8 mouse cellular contexts compared by ENCODE assay signal in the genomic region with DNA sequence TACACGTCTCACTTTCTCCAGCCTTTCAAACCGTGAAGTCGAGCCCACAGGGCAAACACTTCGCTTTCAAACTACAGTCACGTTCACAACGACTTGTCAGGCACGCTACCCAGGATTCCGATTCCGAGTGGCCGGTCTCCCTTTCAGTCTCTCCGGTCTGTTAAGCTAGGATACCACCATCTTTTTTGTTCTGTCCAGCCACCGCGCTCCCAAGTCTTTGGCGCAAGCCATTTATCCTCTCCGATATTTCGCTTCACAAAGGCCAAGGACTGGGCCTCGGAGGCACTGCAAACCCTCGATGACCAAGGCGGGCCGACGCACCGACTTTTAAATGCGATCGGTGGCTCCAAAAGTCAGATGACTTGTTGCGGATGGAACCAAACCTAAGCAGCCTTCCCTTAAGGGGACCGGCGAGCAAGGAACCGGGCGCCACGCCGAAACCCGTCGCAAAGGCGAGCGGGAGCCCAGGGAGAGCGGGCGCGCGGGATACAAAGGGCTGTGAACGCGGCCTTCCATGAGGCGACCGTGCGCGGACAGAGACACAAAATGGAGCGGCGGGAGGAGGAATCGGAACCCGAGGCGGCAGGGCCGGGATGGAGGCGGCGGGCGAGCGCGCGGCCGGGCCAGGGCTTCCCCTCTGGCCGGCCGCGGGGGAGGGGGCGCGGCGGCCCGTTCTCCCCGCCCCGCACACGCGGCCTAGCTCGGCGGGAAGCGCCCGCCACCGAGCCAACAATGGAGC. TPM values are rescaled to one million over a fixed set of nuclear protein-coding genes. Genes with fewer than 3 reads are reported as not detected.
DNase-seq lines count a peak whose midpoint lies in the region; ATAC-seq and TF ChIP-seq lines count a peak whose summit lies in the region.

No protein-coding gene starts in this region.

- H3K4me2 ChIP-seq in heart, embryonic 13.5 days, result peak overlapping the region; percentile 74
- H3K4me2 ChIP-seq in kidney, postnatal 0 days (ENCODE audit: low read length), result peak overlapping the region; percentile 52
- peak overlapping the region; percentile 85 for H3K4me2 ChIP-seq in liver, embryonic 13.5 days

- H3K27me3 ChIP-seq in heart, embryonic 13.5 days (replicated peaks), result no peaks in the 10 kb centered on the region
- no peaks in the 10 kb centered on the region for H3K27me3 ChIP-seq in kidney, postnatal 0 days (ENCODE audit: insufficient read depth, low read length)
- no peaks in the 10 kb centered on the region for H3K27me3 ChIP-seq in liver, embryonic 13.5 days
- no peaks in the 10 kb centered on the region for H3K27me3 ChIP-seq in splenic B cell, adult 2 months (ENCODE audit: control insufficient read depth, insufficient read depth, low read length, poor library complexity, severe bottlenecking)

- no peak for TF ChIP-seq POLR2A in bone marrow macrophage, adult 2 months (IDR thresholded peaks at IDR 0.05; ENCODE audit: borderline replicate concordance, low read depth, low read length)

- peaks cover 6% of the 10 kb centered on the region for H3K4me1 ChIP-seq in bone marrow macrophage, adult 2 months (ENCODE audit: control insufficient read depth, insufficient read depth, low read length)
- H3K4me1 ChIP-seq in heart, embryonic 13.5 days, result peaks cover 18% of the 10 kb centered on the region
- peaks cover 10% of the 10 kb centered on the region; the same call in 1 of the 2 replicates for H3K4me1 ChIP-seq in kidney, postnatal 0 days (replicated peaks; ENCODE audit: insufficient read depth, low read length)
- peaks cover 37% of the 10 kb centered on the region for H3K4me1 ChIP-seq in liver, embryonic 13.5 days (replicated peaks)

- peak overlapping the region; percentile 93 for H3K4me3 ChIP-seq in bone marrow macrophage, adult 2 months (ENCODE audit: insufficient read depth, low read length)
- peak overlapping the region; percentile 98 for H3K4me3 ChIP-seq in heart, embryonic 13.5 days
- peak overlapping the region; percentile 98 for H3K4me3 ChIP-seq in kidney, postnatal 0 days (replicated peaks; ENCODE audit: low read depth, low read length)
- peak overlapping the region; percentile 98 for H3K4me3 ChIP-seq in liver, embryonic 13.5 days (replicated peaks)

- H3K36me3 ChIP-seq in heart, embryonic 13.5 days, result no peaks in the 10 kb centered on the region
- H3K36me3 ChIP-seq in kidney, postnatal 0 days (ENCODE audit: insufficient read depth, low read length), result no peaks in the 10 kb centered on the region
- H3K36me3 ChIP-seq in liver, embryonic 13.5 days, result no peaks in the 10 kb centered on the region
- H3K36me3 ChIP-seq in splenic B cell, adult 2 months (ENCODE audit: control insufficient read depth, insufficient read depth, low read length, poor library complexity, severe bottlenecking), result no peaks in the 10 kb centered on the region

- under 1% methylated on average over 72 of the region's 74 CpGs for WGBS in heart, embryonic 13.5 days
- WGBS in kidney, postnatal 0 days, result under 1% methylated on average over 71 of the region's 74 CpGs
- under 1% methylated on average over 71 of the region's 74 CpGs for WGBS in liver, embryonic 13.5 days (ENCODE audit: insufficient replicate concordance)

- peak overlapping the region; percentile 100 for H3K9ac ChIP-seq in heart, embryonic 13.5 days
- H3K9ac ChIP-seq in kidney, postnatal 0 days (ENCODE audit: low read depth, low read length), result peak overlapping the region; percentile 99
- H3K9ac ChIP-seq in liver, embryonic 13.5 days, result peak overlapping the region; percentile 97

- DNase-seq in CD4-positive, CD25-positive, alpha-beta regulatory T cell, adult 2 months (ENCODE audit: low read depth, low spot score), result peak; percentile 56
- DNase-seq in kidney, postnatal 0 days (ENCODE audit: low spot score), result peak; percentile 67
- peak; percentile 31 for DNase-seq in liver, embryonic 13.5 days
- DNase-seq in naive thymus-derived CD4-positive, alpha-beta T cell, adult 2 months (ENCODE audit: low read depth), result peak; percentile 64
- DNase-seq in splenic B cell, adult 2 months (ENCODE audit: low read depth, low spot score), result peak; percentile 48

- H3K27ac ChIP-seq in bone marrow macrophage, adult 2 months (ENCODE audit: insufficient read depth, low read depth, low read length), result peak overlapping the region; percentile 83
- H3K27ac ChIP-seq in heart, embryonic 13.5 days (replicated peaks), result peak overlapping the region; percentile 96
- H3K27ac ChIP-seq in kidney, postnatal 0 days, result peak overlapping the region; percentile 98
- peak overlapping the region; percentile 89 for H3K27ac ChIP-seq in liver, embryonic 13.5 days

- peak; percentile 64 for ATAC-seq in erythroblast, adult 5-6 weeks (replicated peaks; ENCODE audit: low FRiP score, poor library complexity, severe bottlenecking)
- ATAC-seq in heart, embryonic 13.5 days (ENCODE audit: extremely low read depth, insufficient number of reproducible peaks, low FRiP score, low TSS enrichment), result peak; percentile 67
- peak; percentile 52 for ATAC-seq in kidney, postnatal 0 days (replicated peaks; ENCODE audit: low FRiP score, low read depth)
- ATAC-seq in liver, embryonic 13.5 days (ENCODE audit: low read depth), result peak; percentile 75

- TF ChIP-seq CTCF in bone marrow macrophage, adult 2 months (IDR thresholded peaks at IDR 0.05; ENCODE audit: low read depth, low read length), result no peak
- no peak for TF ChIP-seq CTCF in kidney, postnatal 0 days (IDR thresholded peaks at IDR 0.05; ENCODE audit: low read depth)

- H3K9me3 ChIP-seq in heart, embryonic 13.5 days, result no peaks in the 10 kb centered on the region
- H3K9me3 ChIP-seq in kidney, postnatal 0 days (replicated peaks; ENCODE audit: low read length), result no peaks in the 10 kb centered on the region
- H3K9me3 ChIP-seq in liver, embryonic 13.5 days (replicated peaks), result no peaks in the 10 kb centered on the region

RNA-seq across cellular contexts. Expression of gene Cpsf6, which starts 3.8 kb away (rescaled TPM):
- polyA plus RNA-seq in bone marrow macrophage, adult 2 months (2012; ENCODE audit: insufficient read depth, insufficient read length, missing spikeins), result 57.9 and 60.2 TPM in 2 replicates
- total RNA-seq in erythroblast, adult 5-6 weeks (2015; ENCODE audit: low replicate concordance), result 37.6 and 47.7 TPM in 2 replicates
- total RNA-seq in erythroblast, adult 5-6 weeks (2017; ENCODE audit: low replicate concordance), result 36.5 and 47.0 TPM in 2 replicates
- 76.7 and 91.9 TPM in 2 replicates for polyA plus RNA-seq in heart, embryonic 13.5 days (2015; fragmentation: Nextera tagmentation; extraction: Ambion mirVana)
- 111 and 120 TPM in 2 replicates for polyA plus RNA-seq in kidney, postnatal 0 days (2015; fragmentation: Nextera tagmentation; extraction: Ambion mirVana)
- 69.2 and 87.2 TPM in 2 replicates for polyA plus RNA-seq in liver, embryonic 13.5 days (2015; fragmentation: Nextera tagmentation; extraction: Ambion mirVana)

Comparison
In these comparisons a context has a peak if more than half of its experiments do, and no peak if none do; other contexts are left out.
1. Peak in every context shown above with its lines: DNase-seq, ATAC-seq, H3K4me3 ChIP-seq and H3K27ac ChIP-seq.